Mouse (Mus musculus) myocyte (in vitro differentiated cells): ENCODE measurements around the gene Hist1h4i. TPM values are rescaled to one million over a fixed set of nuclear protein-coding genes. Genes with fewer than 3 reads are reported as not detected.
"Not testable (repeated sequence)": the region's sequence is repeated elsewhere in the genome, so short reads cannot be mapped to it uniquely, and the experiment has no call there.

Experiments
- H3K27me3 ChIP-seq: one replicate; pipeline ENCODE4 v1.6.1; 2011; ENCODE audit not compliant: control insufficient read depth, insufficient read depth, insufficient read length
- H3K36me3 ChIP-seq: one replicate; pipeline ENCODE4 v1.6.1; 2011; ENCODE audit not compliant: control insufficient read depth, insufficient read depth
- H3K4me2 ChIP-seq: one replicate; pipeline ENCODE4 v1.6.1; 2011; ENCODE audit warnings: low read depth, control low read depth
- H3K4me3 ChIP-seq: one replicate; pipeline ENCODE4 v1.5.1; 2011; ENCODE audit warnings: mild to moderate bottlenecking, control low read depth, moderate library complexity
- H3K79me2 ChIP-seq: one replicate; pipeline ENCODE4 v1.6.1; 2011; ENCODE audit not compliant: control insufficient read depth, insufficient read depth
- H3ac ChIP-seq: one replicate; pipeline ENCODE4 v1.6.1; 2011; ENCODE audit not compliant: control insufficient read depth, insufficient read length
- CEBPB ChIP-seq: IDR thresholded peaks from 2 replicates; pipeline ENCODE4 v1.6.1; 2011; ENCODE audit warnings: mild to moderate bottlenecking, moderate library complexity; ENCODE audit not compliant: poor library complexity, insufficient read depth, severe bottlenecking
- E2F4 ChIP-seq: IDR thresholded peaks from one replicate; pipeline ENCODE4 v1.6.1; 2011; ENCODE audit warnings: mild to moderate bottlenecking, control low read depth, moderate library complexity; ENCODE audit not compliant: insufficient read depth
- MAX ChIP-seq: IDR thresholded peaks from one replicate; pipeline ENCODE4 v1.6.1; 2011; ENCODE audit warnings: low read depth, mild to moderate bottlenecking, control low read depth
- MYOD1 ChIP-seq, 3 experiments: IDR thresholded peaks; one replicate each; pipeline ENCODE4 v1.6.1; 2011; ENCODE audit warnings: control low read depth in 2 of 3, low read depth in 2 of 3, mild to moderate bottlenecking in 2 of 3, moderate library complexity in 1 of 3; ENCODE audit not compliant: insufficient read length in 2 of 3, control insufficient read depth in 1 of 3
- MYOG ChIP-seq, 3 experiments: IDR thresholded peaks; one replicate each; pipeline ENCODE4 v1.6.1; 2011; ENCODE audit warnings: control low read depth in 2 of 3, low read depth in 2 of 3, mild to moderate bottlenecking in 2 of 3; ENCODE audit not compliant: insufficient read length in 2 of 3, control insufficient read depth in 1 of 3, insufficient read depth in 1 of 3
- POLR2A ChIP-seq: IDR thresholded peaks from one replicate; pipeline ENCODE4 v1.6.1; 2011; ENCODE audit warnings: low read depth, mild to moderate bottlenecking, control low read depth, moderate library complexity; ENCODE audit not compliant: insufficient read length
- POLR2AphosphoS2 ChIP-seq: IDR thresholded peaks from one replicate; pipeline ENCODE4 v1.6.1; 2011; ENCODE audit warnings: low read depth, control low read depth; ENCODE audit not compliant: insufficient read length
- REST ChIP-seq: IDR thresholded peaks from one replicate; pipeline ENCODE4 v1.6.1; 2011; ENCODE audit warnings: mild to moderate bottlenecking, control low read depth, moderate library complexity; ENCODE audit not compliant: insufficient read depth, insufficient read length
- SRF ChIP-seq: IDR thresholded peaks from one replicate; pipeline ENCODE4 v1.6.1; 2011; ENCODE audit warnings: low read depth; ENCODE audit not compliant: control insufficient read depth, insufficient read length
- TCF12 ChIP-seq: IDR thresholded peaks from one replicate; pipeline ENCODE4 v1.6.1; 2011; ENCODE audit warnings: mild to moderate bottlenecking, control low read depth; ENCODE audit not compliant: poor library complexity, insufficient read depth, severe bottlenecking
- TCF3 ChIP-seq: IDR thresholded peaks from one replicate; pipeline ENCODE4 v1.6.1; 2011; ENCODE audit warnings: low read depth, control low read depth; ENCODE audit not compliant: insufficient read length
- USF1 ChIP-seq: IDR thresholded peaks from one replicate; pipeline ENCODE4 v1.6.1; 2011; ENCODE audit warnings: low read depth, mild to moderate bottlenecking, control low read depth, moderate library complexity
- polyA plus RNA-seq: library from polyadenylated mRNA; unstranded; fragments of >200 nt; fragmentation: generic; extraction: Trizol; gene quantifications from one replicate; pipeline ENCODE4 v1.2.1, GENCODE M21; 2012; ENCODE audit warnings: missing spikeins

The Hist1h4i gene
- 31.0 TPM for polyA plus RNA-seq

DNA sequence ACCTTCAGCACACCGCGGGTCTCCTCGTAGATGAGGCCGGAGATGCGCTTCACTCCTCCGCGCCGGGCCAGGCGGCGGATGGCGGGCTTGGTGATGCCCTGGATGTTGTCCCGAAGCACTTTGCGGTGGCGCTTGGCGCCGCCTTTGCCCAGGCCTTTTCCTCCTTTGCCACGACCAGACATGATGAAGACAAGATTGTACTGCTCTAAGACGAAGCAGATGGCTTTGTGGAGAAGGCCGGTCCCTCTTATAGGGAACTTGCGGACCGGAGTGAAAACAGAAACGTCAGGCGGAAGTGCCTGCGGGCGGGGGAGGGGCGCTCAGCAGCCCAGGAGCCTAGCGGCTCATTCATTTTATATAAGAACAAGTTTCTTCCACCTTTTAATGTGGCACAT, at the start of gene Hist1h4i:
Hist1h4i (minus strand) TSS at position 221 of the 395 bp plus-strand sequence.
- Histone ChIP-seq H3K4me3 (peak within 1 kb of the TSS; percentile 28), H3K4me2 (peak within 1 kb of the TSS; percentile 86)
- not testable (repeated sequence) for H3K79me2 ChIP-seq, H3K36me3 ChIP-seq, H3ac ChIP-seq, H3K27me3 ChIP-seq
- TF ChIP-seq POLR2A (peak; percentile 92), POLR2AphosphoS2 (peak; percentile 98), SRF (peak; percentile 25)

DNA sequence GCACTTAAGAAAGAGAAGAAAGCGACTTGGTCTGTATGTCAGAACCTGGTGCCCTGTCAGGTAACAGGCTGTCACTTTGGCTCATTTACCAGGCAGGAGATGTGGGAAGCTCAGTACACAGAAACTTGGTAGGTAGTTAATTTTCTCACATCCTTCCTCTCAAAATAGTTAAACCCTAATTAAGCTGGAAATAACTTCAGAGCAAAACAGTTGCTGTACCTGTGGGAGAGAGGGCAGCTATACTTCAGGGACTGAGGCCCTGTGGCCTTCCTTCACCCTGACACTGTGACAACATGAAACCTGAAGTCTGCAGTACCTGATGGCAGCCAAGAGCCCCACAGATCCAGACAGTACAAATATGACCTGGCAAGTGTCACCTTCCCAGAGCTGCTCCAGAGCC, 43.0 kb upstream of the Hist1h4i start, which contains the start of gene Vmn1r188:
Vmn1r188 (plus strand) TSS at position 301 of the 400 bp plus-strand sequence.
- H3K4me2 ChIP-seq, H3K4me3 ChIP-seq, H3K79me2 ChIP-seq, H3K27me3 ChIP-seq, H3K36me3 ChIP-seq, H3ac ChIP-seq: not testable (repeated sequence)

DNA sequence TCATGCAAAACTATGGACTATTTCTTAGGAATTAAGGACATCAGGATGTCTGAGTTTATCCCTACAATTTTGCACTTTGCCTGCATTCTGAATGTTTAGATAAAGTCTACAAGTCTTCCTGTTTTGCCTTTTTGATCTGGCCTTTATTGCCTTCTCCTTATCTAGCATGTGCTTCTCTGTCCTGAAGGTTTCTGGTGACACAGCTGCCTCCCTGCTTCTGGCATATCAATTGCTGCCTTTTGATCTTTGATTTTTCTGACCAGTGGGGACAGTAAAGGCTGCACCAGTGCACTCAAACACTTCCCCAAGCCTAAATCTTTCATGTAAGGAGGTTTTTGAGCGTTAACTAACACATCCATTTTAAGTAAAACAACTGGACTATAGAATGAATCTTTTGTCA, 22.3 kb upstream of the Hist1h4i start:
- Histone ChIP-seq H3K4me2 (no peak overlapping the region), H3ac (no peak overlapping the region), H3K36me3 (no peaks in the 10 kb centered on the region), H3K79me2 (no peaks in the 10 kb centered on the region), H3K27me3 (no peaks in the 10 kb centered on the region), H3K4me3 (no peak overlapping the region)
- TF ChIP-seq POLR2AphosphoS2 (no peak), USF1 (no peak), POLR2A (no peak), TCF12 (no peak), MYOG (IDR thresholded peaks at IDR 0.05; ENCODE audit: control insufficient read depth in 1 of 3, insufficient read depth in 1 of 3, insufficient read length in 2 of 3, low read depth in 2 of 3) (no peak), MYOD1 (IDR thresholded peaks at IDR 0.05; ENCODE audit: control insufficient read depth in 1 of 3, insufficient read length in 2 of 3, low read depth in 2 of 3) (no peak), SRF (no peak), MAX (no peak), TCF3 (no peak), E2F4 (no peak), REST (no peak), CEBPB (no peak)

DNA sequence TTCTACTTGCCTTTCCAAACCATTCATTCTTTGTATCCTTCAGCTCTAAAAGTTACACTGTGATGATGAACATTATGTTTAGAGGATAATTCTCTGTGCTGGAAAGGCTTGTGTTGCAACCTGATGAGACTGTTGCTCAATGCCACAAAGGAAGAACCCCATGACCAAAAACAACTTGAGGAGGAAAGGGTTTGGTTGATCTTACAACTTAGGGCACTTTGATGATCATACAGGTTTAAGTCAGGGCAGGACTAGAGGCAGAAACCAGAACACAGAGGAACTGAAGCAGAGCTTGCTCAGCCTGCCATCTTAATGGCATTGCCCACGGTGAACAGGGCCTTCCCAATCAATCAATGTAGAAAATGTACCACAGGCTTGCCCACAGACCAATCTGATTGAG, 20.3 kb upstream of the Hist1h4i start:
- Histone ChIP-seq H3K36me3 (no peaks in the 10 kb centered on the region), H3K79me2 (no peaks in the 10 kb centered on the region), H3ac (no peak overlapping the region), H3K4me3 (no peak overlapping the region), H3K27me3 (no peaks in the 10 kb centered on the region), H3K4me2 (no peak overlapping the region)
- TF ChIP-seq POLR2A, result no peak
- TF ChIP-seq MYOD1 (IDR thresholded peaks at IDR 0.05; ENCODE audit: control insufficient read depth in 1 of 3, insufficient read length in 2 of 3, low read depth in 2 of 3), result no peak

DNA sequence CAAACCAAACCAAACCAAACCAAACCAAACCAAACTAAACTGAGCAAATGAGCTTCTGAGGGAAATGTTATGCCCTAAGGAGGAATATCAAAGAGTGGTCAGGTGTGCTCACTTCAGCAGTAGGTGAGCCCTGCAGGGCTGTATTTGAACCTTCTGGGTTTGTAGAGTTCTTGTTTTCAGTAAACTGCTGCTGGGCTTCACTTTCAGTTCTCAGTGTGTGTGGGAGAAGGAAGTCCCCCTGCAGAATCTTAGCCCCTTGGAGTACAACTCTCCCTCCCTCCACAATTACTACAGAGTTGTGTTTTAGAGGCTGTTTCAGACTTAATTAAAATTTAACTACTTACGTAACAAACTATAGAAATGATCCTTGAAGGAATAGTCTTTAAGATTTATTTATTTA, 12.6 kb upstream of the Hist1h4i start:
- Histone ChIP-seq H3K36me3 (no peaks in the 10 kb centered on the region), H3K4me2 (no peak overlapping the region), H3K4me3 (no peak overlapping the region), H3K79me2 (no peaks in the 10 kb centered on the region), H3K27me3 (no peaks in the 10 kb centered on the region), H3ac (no peak overlapping the region)
- TF ChIP-seq SRF (no peak), MAX (no peak), USF1 (no peak), MYOD1 (IDR thresholded peaks at IDR 0.05; ENCODE audit: control insufficient read depth in 1 of 3, insufficient read length in 2 of 3, low read depth in 2 of 3) (no peak), TCF3 (no peak), CEBPB (no peak), E2F4 (no peak), MYOG (IDR thresholded peaks at IDR 0.05; ENCODE audit: control insufficient read depth in 1 of 3, insufficient read depth in 1 of 3, insufficient read length in 2 of 3, low read depth in 2 of 3) (no peak), POLR2AphosphoS2 (no peak), REST (no peak), POLR2A (no peak), TCF12 (no peak)

DNA sequence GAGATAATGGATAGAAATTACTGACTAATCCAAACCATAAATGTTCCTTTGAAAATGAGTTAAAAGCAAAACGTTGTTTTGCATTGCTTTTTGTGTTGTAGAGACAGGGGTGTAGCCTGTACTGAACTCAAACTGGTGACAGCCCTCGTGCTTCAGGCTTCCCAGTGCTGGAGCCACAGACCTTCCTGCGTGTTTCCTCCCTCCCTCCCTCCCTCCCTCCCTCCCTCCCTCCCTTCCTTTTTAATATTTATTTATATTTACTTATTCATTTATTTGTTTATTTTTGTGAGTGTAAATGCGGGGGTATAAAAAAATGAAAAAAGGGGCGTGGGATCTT, 10.3 kb upstream of the Hist1h4i start:
- Histone ChIP-seq H3K4me3 (peak overlapping the region; percentile 30), H3K36me3 (no peaks in the 10 kb centered on the region), H3ac (peak overlapping the region; percentile 2), H3K79me2 (no peaks in the 10 kb centered on the region), H3K4me2 (peak overlapping the region; percentile 67), H3K27me3 (no peaks in the 10 kb centered on the region)
- TF ChIP-seq MYOG (IDR thresholded peaks at IDR 0.05; ENCODE audit: control insufficient read depth in 1 of 3, insufficient read depth in 1 of 3, insufficient read length in 2 of 3, low read depth in 2 of 3), result no peak
- TF ChIP-seq TCF12, result no peak
- TF ChIP-seq MAX, result no peak
- no peak for TF ChIP-seq USF1
- TF ChIP-seq SRF, result no peak
- TF ChIP-seq E2F4, result no peak
- no peak for TF ChIP-seq POLR2A
